Mouse (Mus musculus) layer of hippocampus, postnatal 14 days (tissue): ENCODE measurements at regions not wholly inside any gene's neighbourhood (a gene's known extent, or its start where the extent isn't known, plus 50 kb on each side); places are given as distances from the start of the nearest gene placed in this dataset.

ENCODE experiments used
- DNase-seq, 2 experiments: peaks; one replicate each; pipeline ENCODE4 v3.0.0; 2021 to 2022; ENCODE audit warnings: low spot score in 2 of 2, mixed read lengths in 1 of 2

DNA sequence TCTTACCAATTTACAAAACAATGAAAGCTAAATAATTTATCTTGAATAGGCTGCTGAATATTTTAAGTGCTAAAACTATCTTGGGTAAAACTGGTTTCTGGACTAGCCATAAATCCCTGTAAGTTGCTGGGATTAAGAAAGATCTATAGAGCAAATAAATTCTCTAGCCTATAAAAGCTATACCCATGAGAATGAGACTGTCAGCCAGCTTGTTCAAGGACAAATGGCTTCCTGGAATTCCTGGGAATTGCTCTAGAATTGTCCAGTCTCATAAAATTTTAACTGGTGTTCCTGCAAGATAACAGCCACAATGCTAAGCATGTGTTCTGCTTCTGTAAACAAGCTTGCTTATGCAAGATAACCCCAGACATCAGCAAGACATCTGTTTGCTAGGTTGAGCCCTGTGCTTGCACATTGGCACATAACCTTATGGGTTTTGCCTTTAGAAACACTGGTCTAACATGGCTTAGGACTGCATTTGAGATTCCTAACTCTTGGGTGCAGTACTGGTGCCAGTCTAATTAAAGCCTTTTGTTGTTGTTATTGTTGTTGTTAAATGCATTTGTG, 180.2 kb upstream of the Syt10 start:
- DNase-seq = no peak

DNA sequence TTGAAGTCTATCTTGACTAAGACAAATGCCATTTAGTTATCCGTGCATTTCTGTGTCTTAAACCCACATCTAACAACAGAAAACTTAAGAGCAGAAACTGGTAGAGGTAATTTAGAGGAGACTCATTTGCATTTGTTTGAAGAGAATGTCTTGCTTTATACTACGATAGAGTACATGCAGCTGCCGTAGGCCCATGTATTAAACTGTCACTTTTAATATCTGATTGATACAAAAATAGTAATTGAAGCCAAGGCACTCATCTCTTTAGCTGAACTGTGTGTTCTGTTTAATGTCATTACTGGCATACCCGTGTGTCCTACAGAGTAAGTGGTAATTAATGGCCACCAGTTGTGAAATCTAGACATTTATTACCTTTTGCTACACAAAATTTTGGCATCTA, 181.5 kb upstream of the Syt10 start:
- DNase-seq = no peak

DNA sequence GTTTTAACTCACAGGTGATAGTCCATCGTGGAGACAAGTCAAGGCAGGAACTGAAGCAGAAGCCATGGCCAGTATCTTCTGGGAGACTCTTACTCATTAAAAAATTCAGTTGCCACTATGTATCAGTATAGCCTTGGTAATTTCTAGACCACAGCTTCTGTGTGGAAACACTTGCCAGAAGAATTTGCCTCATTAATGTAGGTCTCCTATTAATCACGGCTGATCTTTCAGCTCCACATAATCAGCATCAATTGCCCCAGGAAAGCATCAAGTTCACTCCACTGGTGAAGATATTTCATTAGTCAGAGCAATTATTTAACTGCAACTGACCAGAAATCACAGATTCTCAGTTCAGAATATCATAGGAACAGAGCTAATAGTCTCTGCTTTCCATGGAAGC, 189.8 kb upstream of the Alg10b start:
- DNase-seq = no peak

DNA sequence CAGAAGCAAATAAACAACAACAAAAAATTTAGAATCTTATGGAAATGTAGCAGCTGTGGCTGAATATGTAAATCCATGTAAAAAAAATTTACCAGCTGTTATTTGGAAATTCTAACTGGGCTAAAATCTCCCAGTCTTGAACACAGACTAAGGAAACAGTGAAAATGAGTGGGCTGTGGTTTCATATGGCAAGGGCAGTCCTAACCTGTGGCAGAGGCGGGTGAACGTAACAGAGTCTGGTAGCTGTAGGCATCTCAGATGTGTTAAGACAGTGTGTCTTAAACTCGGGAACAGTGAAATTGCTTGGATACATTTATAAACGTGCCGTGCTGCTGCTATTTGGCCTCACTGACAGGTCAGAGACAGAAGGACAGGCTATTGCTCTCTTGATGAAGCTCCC, 178.4 kb upstream of the Alg10b start:
- no peak for DNase-seq

DNA sequence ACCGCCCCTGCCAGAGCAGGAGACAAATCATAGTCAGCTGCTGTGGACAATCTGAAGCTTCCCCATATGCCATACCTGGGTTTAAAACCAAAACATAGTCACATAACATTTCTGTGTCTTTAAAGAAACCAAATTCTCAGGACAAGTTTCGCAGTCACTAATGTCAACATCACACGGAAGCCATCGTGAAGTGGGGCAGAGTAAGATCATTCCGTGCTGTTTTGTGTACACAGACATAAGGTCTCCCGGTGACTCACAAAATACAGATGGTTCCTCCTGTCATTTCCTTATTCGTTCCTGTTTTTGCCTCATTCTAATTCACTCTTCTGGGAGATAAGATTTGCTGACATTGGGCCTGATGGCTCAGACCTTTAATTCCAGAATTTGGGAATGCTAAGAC, 162.1 kb upstream of the Alg10b start:
- no peak for DNase-seq

DNA sequence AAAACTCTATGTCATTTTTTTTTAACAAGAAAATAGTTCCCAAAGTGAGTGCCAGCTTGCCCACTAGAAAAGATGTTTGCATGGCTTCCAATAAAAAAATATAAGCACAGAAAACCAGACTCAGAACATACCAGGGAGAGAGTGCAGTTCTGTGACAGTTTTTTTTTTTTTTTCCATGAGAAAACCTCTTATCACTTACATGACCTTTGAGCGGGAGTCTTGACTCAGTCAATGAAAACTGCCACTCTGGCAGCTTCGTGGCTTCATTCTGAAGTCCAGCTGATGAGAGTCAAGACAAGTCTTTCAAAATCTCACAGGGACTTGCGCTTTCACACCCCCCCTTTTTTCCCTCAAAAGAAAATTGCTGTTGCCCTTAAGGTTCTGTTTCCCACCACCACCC, 158.3 kb upstream of the Alg10b start:
- no peak for DNase-seq

DNA sequence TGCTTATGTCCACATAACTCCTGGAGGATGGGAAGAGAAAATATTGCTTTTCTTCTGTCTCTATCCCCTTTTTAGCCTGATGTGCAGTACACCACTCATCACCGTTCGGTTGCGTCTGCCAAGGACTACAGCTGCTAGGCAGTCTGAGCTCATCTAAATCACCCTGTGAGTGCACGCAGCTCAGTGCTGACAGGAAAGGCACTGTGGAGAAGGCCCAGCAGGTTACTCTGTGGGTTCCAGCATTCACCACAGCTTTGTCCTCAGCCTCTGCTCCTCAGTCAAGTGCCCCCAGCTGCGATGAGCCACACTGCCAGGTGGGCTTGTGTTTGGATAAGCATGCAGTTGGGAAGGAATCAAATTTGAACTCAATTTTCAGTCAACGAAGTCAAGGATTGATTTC, 152.0 kb upstream of the Alg10b start:
- peak in 1 of 2 experiments; percentile 11 for DNase-seq

DNA sequence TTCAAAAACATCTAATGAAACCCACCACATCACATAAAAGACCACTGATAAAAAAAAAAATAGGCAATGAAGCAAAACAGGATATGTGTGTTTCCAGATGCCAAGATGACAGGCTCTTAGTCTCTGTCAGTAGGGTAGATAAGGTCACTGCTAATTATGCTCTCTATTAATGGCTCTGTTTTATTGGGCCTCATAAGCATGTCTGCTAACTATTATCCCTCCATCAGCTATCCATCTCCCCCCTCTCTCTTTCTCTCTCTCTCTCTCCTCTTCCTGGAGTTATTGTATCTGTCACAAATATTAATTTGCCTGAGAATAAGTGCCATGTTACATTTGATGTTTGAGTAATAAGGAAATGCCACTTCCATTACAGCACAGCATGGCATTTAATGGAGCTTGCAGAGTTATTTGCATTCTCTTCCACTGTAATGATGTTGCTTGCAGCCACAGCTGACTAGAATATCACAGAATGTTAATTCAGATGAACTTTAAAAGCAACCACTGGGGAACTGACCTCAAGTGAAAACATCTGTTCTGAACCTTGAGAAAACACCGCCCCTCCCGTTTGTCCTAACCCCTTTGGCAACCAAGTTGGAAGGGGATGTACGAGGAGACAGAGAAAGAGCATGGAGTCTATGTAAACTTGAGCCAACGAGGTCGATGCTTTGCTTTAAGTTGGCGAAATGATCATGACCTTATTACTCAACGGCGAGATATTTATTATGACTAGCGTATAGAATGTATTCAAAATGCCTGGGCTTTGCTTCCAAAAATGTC, 141.7 kb upstream of the Alg10b start:
- DNase-seq = no peak

DNA sequence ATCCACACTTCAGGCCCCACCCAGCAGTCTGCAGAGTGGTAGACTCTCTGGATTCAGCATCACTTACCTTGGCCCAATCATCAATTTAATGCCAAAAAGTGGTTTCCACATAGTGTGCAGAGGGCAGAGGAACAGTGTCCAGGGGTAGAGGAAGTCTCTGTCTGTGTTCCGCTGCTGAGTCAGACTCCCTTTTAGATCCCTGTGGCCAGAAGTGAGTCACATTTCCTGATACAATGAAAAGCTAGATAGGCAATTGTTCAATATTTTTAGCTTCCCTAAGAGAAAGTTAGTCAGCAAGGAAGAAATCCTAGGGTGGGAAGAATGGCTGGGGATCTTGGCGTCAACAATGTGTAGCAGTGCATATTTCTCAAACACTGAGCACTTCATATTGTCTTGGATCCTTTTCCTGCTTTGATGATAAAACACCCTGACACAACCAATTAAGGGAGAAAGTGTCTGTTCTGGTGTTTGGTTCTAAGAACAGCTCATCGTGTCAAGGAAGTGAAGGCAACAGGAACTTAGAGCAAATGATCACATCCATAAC, 114.6 kb upstream of the Alg10b start:
- DNase-seq = no peak

DNA sequence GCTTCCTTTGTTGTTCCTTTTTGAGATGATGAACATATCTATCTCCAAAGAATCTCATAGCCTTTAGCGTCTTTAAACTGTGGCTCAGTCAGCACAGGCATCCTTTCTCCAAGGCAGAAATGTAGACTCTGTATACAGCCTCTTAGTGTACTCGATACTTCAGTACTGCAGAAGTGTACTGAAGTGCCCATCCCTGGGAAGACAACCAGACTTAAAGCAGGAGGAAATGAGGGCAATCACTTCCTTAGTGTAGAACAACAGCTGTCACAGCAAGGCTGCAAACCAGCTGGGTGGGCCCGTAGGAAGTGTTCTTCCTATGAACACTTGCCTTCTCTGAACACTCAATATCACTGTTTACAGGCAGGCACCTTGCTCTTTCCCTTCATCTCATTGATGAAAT, 110.5 kb upstream of the Alg10b start:
- DNase-seq = no peak

DNA sequence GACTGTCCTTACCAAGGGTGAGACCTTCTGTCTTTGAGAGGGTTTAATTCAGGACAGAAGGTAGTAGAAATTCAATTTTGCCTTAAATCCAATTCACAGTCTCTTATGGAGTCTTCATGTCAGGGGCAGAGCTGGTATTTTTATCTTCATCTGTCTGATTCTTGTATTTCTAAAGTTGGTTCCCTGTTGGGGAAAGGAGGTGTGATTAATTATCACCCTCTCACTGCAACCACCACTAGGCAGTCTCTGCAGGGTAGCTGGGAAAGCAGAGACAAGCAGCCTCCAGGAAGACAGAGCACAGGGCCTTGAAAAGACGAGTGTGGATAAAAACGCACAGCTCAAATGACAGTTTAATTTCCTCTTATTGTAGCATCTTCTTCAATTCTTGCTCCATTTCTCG, 104.4 kb upstream of the Alg10b start:
- no peak for DNase-seq

DNA sequence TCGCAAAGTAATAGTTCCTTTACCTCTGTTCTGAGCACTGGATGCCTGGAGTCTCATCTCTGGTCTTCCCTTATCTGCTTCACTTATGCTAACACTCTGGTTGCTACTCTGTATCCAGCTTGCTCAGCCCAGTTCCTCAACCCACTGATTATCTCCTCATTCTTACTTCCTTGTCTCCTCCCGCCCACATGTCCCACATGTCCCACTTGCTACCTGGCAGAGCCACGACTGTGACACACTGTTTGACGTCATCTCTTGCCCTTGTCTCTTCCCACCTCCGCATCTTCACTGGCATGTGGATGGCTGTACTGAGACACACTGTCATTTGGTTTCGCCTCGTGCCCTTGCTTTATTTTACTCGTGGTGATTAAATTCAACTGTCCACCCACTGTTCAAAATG, 100.1 kb upstream of the Alg10b start:
- no peak for DNase-seq

DNA sequence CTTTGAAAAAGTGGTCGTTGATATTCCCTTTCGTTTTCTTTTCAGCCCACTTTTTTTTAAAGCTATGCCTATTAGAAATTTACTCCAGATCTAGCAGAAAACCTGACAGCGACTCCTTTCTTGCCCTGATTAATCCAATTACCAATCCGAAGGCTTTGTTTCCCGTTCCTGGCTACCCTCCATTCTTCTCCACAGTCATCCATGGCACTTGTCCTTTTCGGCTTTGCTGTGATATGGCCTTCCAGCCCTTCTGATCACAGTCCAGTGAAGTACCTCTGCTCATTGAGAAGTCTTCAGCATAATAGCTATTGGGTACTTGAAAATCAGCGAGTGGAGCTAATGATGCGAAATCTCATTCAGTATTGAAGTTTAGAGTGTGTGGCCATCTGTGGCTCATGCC, 99.0 kb upstream of the Alg10b start:
- no peak for DNase-seq

DNA sequence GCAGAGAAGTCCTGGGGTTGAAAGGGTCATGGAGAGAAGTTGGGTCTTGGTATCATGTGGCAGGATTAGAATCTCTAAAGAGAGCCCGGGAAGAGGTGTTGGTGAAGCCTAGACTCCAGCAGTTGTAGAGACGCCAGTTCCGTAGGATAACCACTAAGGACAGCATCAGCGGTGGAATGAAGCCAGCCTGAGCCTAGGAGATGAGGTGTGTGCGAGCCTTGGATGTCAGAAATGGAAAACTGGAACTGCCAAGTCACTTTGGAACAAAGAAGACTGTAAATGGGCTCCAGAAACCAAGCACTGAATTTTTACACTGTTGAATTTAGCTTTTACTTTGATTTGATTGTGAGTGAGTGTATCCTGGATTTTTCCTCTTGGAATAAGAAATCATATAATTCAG, 92.3 kb upstream of the Alg10b start:
- no peak for DNase-seq

DNA sequence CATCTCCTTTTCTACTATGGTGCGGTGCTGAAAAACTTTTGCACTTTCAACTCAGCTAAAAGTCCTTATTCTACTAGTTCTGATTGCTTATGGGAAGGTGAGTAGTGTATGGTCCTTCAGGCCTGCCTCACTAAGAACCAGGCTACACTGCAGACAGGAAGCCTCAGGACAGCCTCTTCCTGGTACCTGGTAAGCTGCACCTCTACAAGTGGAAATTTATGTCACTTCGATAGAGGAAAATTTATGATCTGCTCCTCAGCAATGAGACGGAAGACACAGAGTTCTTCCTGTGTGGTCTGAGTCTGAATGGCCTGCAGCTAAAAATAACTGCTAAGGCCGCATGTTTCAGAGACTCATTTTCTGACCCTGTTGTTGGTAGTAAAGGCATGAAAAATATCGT, 83.1 kb upstream of the Alg10b start:
- DNase-seq = no peak

DNA sequence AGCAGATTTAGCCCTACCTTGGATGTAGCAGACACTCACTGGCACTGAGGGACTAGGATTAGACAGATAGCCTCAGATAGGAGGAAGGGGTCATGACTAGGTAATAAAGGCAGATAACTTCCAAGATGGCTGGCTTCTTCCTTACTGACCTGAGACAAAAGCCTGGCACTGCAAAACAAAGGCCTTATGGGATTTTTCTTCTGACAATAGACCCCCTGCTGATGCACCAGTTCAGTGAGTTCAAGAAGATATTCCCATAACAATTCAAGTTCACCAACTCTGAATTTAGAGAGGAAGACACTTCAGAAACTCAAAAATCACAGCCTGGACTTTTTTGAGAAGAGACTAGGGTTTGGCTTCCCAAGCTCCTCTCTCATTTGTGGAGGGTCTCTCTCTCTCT, 75.4 kb upstream of the Alg10b start:
- no peak for DNase-seq

DNA sequence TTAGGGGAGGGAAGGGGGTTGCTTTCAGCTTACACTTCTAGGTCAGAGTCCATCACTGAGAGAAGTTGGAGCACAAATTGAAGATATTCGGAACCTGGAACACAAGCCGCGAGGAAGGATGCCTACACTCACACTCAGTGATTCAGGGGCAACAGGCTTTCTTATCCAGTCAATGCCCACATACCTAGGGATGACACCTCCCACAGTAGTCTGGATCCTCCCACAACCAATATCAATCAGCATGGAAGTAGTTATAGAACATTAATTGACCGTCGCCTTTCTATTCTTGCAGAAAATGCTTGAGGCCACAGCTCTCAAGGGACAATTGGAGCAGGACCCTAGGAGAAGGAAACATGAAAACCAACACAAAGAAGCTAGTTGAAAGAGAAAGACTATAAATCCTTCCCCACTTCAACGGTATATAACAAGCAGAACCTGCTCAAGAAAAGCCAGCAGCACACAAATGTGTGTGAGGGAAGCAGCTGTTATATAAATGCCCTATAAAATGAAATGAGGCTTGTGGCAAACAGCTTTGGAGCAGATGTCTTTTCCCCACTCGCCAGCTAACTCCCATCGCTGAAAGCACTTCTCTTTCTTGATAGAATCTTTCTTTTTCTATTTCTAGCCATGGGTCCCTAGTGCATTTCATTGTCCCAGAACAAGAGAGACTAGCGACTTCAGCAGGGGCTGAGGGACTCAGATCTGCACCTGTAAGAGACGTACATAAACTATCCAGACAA, 70.1 kb upstream of the Alg10b start:
- peak; percentile 4 to 6 for DNase-seq
